Mouse (Mus musculus): ENCODE measurements around the gene Pcsk2. TPM values are rescaled to one million over a fixed set of nuclear protein-coding genes. Genes with fewer than 3 reads are reported as not detected.

The Pcsk2 gene
- polyA plus RNA-seq, 1 experiment from 2014 or later, result 0.05 TPM

DNA sequence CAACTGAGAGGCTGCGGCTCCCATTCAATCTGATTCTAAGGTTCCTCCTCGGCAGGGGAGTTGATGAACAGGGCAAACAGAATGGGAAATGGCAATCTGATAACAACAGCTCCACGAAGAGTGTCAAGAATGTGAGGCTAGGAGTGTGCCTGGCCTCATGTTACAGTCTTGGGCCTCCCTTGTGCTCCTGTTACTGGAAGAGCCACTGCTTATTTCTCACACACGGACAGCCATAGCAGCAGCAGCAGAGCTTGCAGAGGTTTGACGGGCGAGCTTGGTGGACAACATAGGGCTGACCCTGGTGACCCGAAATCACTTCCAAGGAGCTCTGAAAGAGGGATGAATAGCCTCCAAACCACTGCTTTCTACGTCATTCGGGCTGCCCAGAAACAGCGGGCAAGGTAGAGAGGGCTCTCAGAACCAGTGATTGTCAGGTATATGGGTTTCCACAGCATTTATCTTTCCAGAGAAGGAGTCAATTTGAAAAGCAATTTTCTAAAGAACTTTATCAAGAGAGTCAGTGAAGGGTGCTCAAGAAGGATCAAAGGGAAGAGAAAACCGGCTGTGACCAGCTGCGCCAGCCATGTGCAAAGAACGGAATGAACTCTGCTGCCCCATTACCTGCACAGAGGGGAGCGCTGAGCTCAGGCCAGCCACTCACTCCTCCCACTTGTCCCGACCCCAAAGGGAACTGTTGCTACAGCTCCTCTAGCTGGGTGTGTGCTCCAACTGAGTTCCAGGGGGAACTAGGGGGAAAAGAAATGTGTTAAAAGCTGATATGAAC, 260.4 kb downstream of the Pcsk2 start:
- Histone ChIP-seq H3K9ac (no peak overlapping the region), H3K9me3 (no peaks in the 10 kb centered on the region), H3K4me2 (peak overlapping the region; percentile 42), H3K27me3 (replicated peaks) (no peaks in the 10 kb centered on the region), H3K4me1 (peaks cover 7% of the 10 kb centered on the region), H3K4me3 (no peak overlapping the region), H3K36me3 (no peaks in the 10 kb centered on the region), H3K27ac (replicated peaks) (no peak overlapping the region)
- no peak for ATAC-seq (ENCODE audit: extremely low read depth, insufficient number of reproducible peaks, low FRiP score, low TSS enrichment)
- 52% methylated on average over 15 of the region's 15 CpGs for WGBS

DNA sequence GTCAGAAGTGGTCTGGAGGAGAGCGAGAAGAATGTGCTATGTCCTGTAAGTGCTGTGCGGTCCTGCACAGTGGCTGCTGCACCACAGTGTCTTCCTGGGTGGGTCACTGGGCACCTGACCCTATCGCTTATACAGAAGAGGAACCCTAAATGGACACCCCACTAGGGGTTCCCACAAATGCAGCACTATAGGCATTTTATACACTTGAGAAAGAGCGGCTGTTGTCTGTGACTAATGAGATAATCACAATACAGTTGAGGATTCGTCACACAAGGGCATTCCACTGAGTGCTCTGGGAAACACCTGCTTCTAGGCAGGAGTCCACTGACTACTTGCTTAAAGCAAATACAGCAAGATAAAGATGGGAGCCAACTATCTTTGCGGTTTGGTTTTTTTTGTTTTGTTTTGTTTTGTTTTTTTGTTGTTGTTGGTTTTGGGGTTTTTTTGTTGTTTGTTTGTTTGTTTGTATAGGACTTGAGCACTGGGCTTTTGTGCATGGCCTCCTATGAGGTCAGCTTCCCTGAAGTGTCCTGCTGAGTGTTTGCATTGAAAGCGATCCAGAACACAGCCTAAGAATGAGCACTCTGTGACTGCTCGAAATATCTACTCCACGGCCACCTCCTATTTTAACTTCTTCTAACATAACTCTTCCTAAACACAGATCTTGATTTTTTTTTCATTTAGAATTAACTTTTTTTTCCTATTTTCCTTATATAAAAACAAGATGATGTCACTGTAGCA, 261.1 kb downstream of the Pcsk2 start:
- 57% methylated on average over 9 of the region's 9 CpGs for WGBS
- no peak overlapping the region for H3K4me3 ChIP-seq
- no peaks in the 10 kb centered on the region for H3K9me3 ChIP-seq
- no peaks in the 10 kb centered on the region for H3K36me3 ChIP-seq
- ATAC-seq (ENCODE audit: extremely low read depth, insufficient number of reproducible peaks, low FRiP score, low TSS enrichment), result no peak
- H3K4me2 ChIP-seq, result peak overlapping the region; percentile 42
- no peaks in the 10 kb centered on the region for H3K27me3 ChIP-seq (replicated peaks)
- no peak overlapping the region for H3K9ac ChIP-seq
- H3K4me1 ChIP-seq, result peaks cover 7% of the 10 kb centered on the region
- no peak overlapping the region for H3K27ac ChIP-seq (replicated peaks)

- Histone ChIP-seq H3K4me2 (no peak overlapping the region), H3K4me1 (peaks cover 7% of the 10 kb centered on the region), H3K9me3 (no peaks in the 10 kb centered on the region), H3K9ac (no peak overlapping the region), H3K27ac (replicated peaks) (no peak overlapping the region), H3K27me3 (replicated peaks) (no peaks in the 10 kb centered on the region), H3K36me3 (no peaks in the 10 kb centered on the region), H3K4me3 (no peak overlapping the region)
- no peak for ATAC-seq (ENCODE audit: extremely low read depth, insufficient number of reproducible peaks, low FRiP score, low TSS enrichment)
- WGBS, result 59% methylated on average over 5 of the region's 5 CpGs
Measured at GRCm38 (mm10) chr2:143808789-143809188, 262.8 kb downstream of the Pcsk2 start.

DNA sequence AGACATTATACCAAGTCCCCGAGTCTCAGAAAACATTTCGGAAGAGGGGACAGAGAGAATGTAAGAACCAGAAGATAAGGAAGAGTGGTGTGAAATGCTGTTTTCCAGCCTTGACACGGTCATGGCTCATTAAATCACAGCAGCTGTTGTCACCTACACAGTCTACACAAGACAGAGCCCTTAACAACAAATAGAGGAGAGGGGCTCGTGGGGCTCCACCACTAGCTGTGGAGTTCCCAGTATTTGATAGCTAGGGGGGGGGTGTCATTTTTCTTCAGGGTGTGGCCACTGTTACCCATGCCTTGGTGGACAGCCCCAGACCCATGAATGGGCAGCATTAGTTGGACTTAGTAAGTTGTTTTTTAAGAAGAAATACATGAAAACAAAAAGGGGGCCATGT, 266.3 kb downstream of the Pcsk2 start:
- ATAC-seq (ENCODE audit: extremely low read depth, insufficient number of reproducible peaks, low FRiP score, low TSS enrichment), result no peak
- H3K27ac ChIP-seq (replicated peaks), result no peak overlapping the region

GRCm38 (mm10) chr2:143813461-143813860, 267.5 kb downstream of the Pcsk2 start:
- WGBS, result 77% methylated on average over 11 of the region's 11 CpGs
- H3K4me1 ChIP-seq, result no peaks in the 10 kb centered on the region
- no peak overlapping the region for H3K9ac ChIP-seq
- H3K27me3 ChIP-seq (replicated peaks), result no peaks in the 10 kb centered on the region
- ATAC-seq (ENCODE audit: extremely low read depth, insufficient number of reproducible peaks, low FRiP score, low TSS enrichment), result no peak
- H3K4me2 ChIP-seq, result no peak overlapping the region
- no peak overlapping the region for H3K4me3 ChIP-seq
- no peaks in the 10 kb centered on the region for H3K9me3 ChIP-seq
- no peak overlapping the region for H3K27ac ChIP-seq (replicated peaks)
- no peaks in the 10 kb centered on the region for H3K36me3 ChIP-seq

More for the DNA sequence above, 266.3 kb downstream of the Pcsk2 start:
- WGBS, result 31% methylated on average over 4 of the region's 4 CpGs
- H3K4me1 ChIP-seq, result no peaks in the 10 kb centered on the region
- H3K27me3 ChIP-seq (replicated peaks), result no peaks in the 10 kb centered on the region
- H3K9ac ChIP-seq, result no peak overlapping the region
- H3K36me3 ChIP-seq, result no peaks in the 10 kb centered on the region
- no peaks in the 10 kb centered on the region for H3K9me3 ChIP-seq
- H3K4me2 ChIP-seq, result no peak overlapping the region
- H3K4me3 ChIP-seq, result no peak overlapping the region

GRCm38 (mm10) chr2:143831645-143832044, 285.7 kb downstream of the Pcsk2 start:
- Histone ChIP-seq H3K4me1 (peaks cover 5% of the 10 kb centered on the region; the same call in 1 of the 2 replicates), H3K36me3 (no peaks in the 10 kb centered on the region), H3K9ac (no peak overlapping the region), H3K9me3 (no peaks in the 10 kb centered on the region), H3K4me2 (no peak overlapping the region), H3K27me3 (replicated peaks) (no peaks in the 10 kb centered on the region), H3K4me3 (no peak overlapping the region), H3K27ac (replicated peaks) (no peak overlapping the region)
- WGBS, result 50% methylated on average over 17 of the region's 17 CpGs
- no peak for ATAC-seq (ENCODE audit: extremely low read depth, insufficient number of reproducible peaks, low FRiP score, low TSS enrichment)

DNA sequence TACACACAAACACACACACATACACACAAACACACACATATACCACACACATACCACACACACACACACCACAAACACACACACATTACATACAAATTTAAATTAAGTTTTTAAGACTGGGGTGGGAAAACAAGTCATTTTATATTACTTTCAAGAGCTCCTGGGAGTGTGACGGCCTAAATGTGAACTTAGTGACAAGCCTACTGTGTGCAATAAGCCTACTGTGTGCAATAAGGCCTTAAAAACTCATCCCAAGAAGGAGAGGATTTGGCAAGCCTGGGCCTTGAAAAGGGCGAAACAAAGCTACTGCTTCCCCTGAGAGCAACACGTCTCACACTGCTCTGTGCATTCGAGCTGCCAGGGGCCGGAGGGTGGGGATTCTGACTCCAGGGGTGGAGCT, 286.8 kb downstream of the Pcsk2 start:
- no peak overlapping the region for H3K9ac ChIP-seq
- H3K27me3 ChIP-seq (replicated peaks), result no peaks in the 10 kb centered on the region
- H3K4me1 ChIP-seq, result peaks cover 8% of the 10 kb centered on the region
- H3K36me3 ChIP-seq, result no peaks in the 10 kb centered on the region
- H3K27ac ChIP-seq (replicated peaks), result no peak overlapping the region
- 73% methylated on average over 5 of the region's 5 CpGs for WGBS
- H3K4me3 ChIP-seq, result no peak overlapping the region
- no peak for ATAC-seq (ENCODE audit: extremely low read depth, insufficient number of reproducible peaks, low FRiP score, low TSS enrichment)
- no peaks in the 10 kb centered on the region for H3K9me3 ChIP-seq
- H3K4me2 ChIP-seq, result no peak overlapping the region

DNA sequence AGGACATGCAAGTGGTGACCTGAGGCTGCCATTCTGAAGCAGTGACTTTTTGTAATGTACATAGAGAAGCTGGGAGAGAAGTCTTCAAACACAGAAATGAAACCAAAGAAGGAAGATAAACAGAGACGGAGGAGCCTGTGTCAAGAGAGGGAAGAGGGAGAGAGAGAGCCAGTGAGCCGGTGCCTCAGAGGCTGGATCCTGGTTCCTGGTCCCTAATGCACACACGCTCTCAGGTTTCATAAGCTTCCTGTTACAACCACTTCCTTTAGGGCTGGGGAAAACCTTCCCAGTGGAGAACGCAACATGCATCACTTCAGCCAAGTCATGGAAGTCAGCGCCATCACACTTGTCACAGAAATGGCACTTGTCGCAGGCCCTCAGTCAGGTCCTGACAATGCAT, 288.1 kb downstream of the Pcsk2 start:
- Histone ChIP-seq H3K9me3 (no peaks in the 10 kb centered on the region), H3K4me1 (peaks cover 8% of the 10 kb centered on the region), H3K4me3 (no peak overlapping the region), H3K36me3 (no peaks in the 10 kb centered on the region), H3K9ac (no peak overlapping the region), H3K27me3 (replicated peaks) (no peaks in the 10 kb centered on the region), H3K27ac (replicated peaks) (no peak overlapping the region), H3K4me2 (no peak overlapping the region)
- WGBS, result 60% methylated on average over 6 of the region's 6 CpGs
- no peak for ATAC-seq (ENCODE audit: extremely low read depth, insufficient number of reproducible peaks, low FRiP score, low TSS enrichment)

DNA sequence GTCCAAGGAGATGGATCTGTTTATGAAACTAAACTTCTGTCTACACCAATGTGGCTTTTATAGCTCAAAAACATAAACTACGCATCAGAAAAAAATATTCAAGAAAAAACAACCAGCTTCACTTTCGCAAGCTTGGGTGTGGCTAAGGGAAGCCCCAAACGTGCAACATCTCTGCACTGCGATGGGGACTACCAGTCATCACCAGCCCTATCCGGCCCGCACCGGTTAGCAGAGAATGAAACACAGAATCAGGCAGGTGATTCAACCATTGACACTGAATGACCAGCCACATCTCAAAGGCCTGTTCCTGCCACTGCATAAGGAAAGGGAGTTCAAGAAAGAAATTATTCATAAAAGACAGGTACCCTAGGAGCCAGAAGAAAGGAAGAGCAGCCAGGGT, 289.9 kb downstream of the Pcsk2 start:
- H3K4me1 ChIP-seq, result peaks cover 8% of the 10 kb centered on the region
- H3K36me3 ChIP-seq, result no peaks in the 10 kb centered on the region
- H3K27me3 ChIP-seq (replicated peaks), result no peaks in the 10 kb centered on the region
- WGBS, result 71% methylated on average over 7 of the region's 7 CpGs
- no peak overlapping the region for H3K9ac ChIP-seq
- no peak overlapping the region for H3K27ac ChIP-seq (replicated peaks)
- H3K4me2 ChIP-seq, result no peak overlapping the region
- no peak for ATAC-seq (ENCODE audit: extremely low read depth, insufficient number of reproducible peaks, low FRiP score, low TSS enrichment)
- H3K9me3 ChIP-seq, result no peaks in the 10 kb centered on the region
- H3K4me3 ChIP-seq, result no peak overlapping the region

DNA sequence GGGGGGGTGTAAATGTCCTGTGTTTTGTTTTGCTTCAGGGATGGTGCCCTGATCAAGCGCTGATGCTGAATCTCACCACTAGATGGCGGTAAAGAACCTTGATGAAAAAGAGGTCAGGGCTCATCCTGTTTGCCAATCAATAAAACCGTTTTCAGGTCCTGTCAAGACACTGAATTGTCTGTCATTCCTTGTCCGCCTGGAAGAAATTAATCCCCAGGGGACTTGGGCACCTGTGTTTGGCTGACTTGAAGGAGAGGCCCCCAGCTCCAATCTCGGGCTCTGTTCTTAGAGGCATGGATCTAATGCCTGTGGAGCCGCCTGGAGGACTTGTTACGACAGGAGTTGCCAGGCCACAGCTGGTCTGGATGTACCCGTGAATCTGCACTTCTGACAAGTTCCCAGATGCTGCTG, 291.3 kb downstream of the Pcsk2 start:
- H3K4me3 ChIP-seq, result peak overlapping the region; percentile 43
- H3K27me3 ChIP-seq (replicated peaks), result no peaks in the 10 kb centered on the region
- 0 out of 2 replicates have a peak, but pooled peaks have one; percentile 28 for ATAC-seq (ENCODE audit: extremely low read depth, insufficient number of reproducible peaks, low FRiP score, low TSS enrichment)
- peaks cover 8% of the 10 kb centered on the region for H3K4me1 ChIP-seq
- peak overlapping the region; percentile 54; the same call in 1 of the 2 replicates for H3K9ac ChIP-seq
- H3K4me2 ChIP-seq, result peak overlapping the region; percentile 70
- no peak overlapping the region for H3K27ac ChIP-seq (replicated peaks)
- WGBS, result 2% methylated on average over 8 of the region's 8 CpGs
- H3K36me3 ChIP-seq, result no peaks in the 10 kb centered on the region
- no peaks in the 10 kb centered on the region for H3K9me3 ChIP-seq

DNA sequence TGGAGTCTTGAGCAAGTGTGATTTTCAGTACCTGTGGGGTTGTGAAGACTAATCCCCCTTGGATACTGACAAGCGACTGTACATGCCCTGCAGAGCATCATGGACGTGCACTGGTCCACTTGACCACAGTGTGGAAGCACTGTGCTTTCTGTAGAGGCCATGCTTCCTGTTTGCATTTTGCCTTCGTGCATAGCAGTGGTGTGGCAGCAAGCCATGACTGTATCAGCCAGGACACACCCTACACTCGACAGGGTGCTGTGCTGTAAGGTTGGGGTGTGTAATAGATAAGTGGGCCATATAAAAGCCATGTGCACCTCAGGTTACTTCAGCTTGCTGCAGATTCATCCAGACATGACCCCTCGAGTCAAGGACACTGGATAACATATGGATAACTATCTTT, 292.7 kb downstream of the Pcsk2 start:
- H3K9me3 ChIP-seq, result no peaks in the 10 kb centered on the region
- H3K4me3 ChIP-seq, result no peak overlapping the region
- 40% methylated on average over 5 of the region's 5 CpGs for WGBS
- no peak overlapping the region for H3K9ac ChIP-seq
- no peak for ATAC-seq (ENCODE audit: extremely low read depth, insufficient number of reproducible peaks, low FRiP score, low TSS enrichment)
- no peak overlapping the region for H3K4me2 ChIP-seq
- peaks cover 8% of the 10 kb centered on the region for H3K4me1 ChIP-seq
- H3K36me3 ChIP-seq, result no peaks in the 10 kb centered on the region
- H3K27ac ChIP-seq (replicated peaks), result no peak overlapping the region
- H3K27me3 ChIP-seq (replicated peaks), result no peaks in the 10 kb centered on the region

All from heart, embryonic 13.5 days (tissue).